Mouse (Mus musculus) CD4-positive, CD25-positive, alpha-beta regulatory T cell, adult 4 months (primary cell): ENCODE data around the gene Hist1h1c. TPM values are rescaled to one million over a fixed set of nuclear protein-coding genes. Genes with fewer than 3 reads are reported as not detected.
"Not testable (repeated sequence)": the region's sequence is repeated elsewhere in the genome, so short reads cannot be mapped to it uniquely, and the experiment has no call there.

Source experiments
- ATAC-seq: one replicate; pipeline ENCODE4 v1.8.0; 2017
- polyA plus RNA-seq, 2 experiments: library from polyadenylated mRNA; unstranded; fragments of 100-300 nt; shearing (Covaris generic); gene quantifications; one replicate each; pipeline ENCODE4 v1.2.1; 2017

Hist1h1c gene
- polyA plus RNA-seq, 2 experiments from 2014 or later = 8.9 to 10.5 TPM

DNA sequence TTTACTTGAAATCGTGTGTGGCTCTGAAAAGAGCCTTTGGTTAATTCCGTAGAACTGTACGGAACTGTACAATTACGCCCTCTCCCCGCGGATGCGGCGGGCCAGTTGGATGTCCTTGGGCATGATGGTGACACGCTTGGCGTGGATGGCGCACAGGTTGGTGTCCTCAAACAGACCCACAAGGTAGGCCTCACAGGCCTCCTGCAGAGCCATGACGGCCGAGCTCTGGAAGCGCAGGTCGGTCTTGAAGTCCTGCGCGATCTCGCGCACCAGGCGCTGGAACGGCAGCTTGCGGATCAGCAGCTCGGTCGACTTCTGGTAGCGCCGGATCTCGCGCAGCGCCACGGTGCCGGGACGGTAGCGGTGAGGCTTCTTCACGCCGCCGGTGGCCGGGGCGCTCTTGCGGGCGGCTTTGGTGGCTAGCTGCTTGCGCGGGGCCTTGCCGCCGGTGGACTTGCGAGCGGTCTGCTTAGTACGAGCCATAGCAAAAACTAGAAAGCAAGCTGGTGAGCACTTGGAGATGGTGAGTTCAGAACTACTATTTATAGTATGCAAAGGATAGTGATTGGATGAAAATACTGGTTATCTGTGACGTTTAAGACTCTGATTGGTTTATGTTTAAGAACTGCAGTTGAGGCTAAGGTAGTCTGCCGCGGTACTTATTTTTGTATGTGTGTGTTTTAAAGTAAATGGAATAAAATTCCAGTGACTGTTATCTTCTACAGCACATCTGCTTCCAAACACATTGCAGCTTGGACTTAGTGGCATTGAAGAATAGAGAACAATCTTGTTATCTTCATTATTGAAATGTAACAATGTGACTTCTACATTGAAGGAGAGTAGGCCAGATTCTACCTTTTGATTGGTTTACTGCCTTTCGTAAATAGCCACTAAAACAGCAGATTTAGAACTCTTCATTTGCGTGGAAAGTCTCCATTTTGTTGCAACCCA, 23.5 kb downstream of the Hist1h1c start, which contains the start of gene Hist1h3a:
Gene Hist1h3a, minus strand, starts transcription at position 516 of the 951 bp plus-strand sequence.
- ATAC-seq = peak; percentile 65

DNA sequence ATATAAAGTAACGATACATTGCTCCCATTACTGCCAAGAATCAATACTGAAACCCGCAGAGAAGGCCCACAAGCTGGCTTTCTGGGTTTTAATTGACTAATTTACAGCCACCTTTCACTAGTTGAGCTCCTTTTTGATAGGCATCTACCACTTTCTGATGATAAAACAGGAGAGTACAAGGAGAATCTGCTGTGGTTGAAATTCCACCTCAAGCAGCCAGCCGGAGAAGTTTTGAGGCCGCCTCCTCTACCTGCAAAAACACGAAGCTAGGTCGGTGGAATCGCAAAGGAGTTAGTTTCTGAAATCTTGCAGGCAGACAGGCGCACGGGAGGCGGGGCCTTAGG, 24.6 kb downstream of the Hist1h1c start:
- no peak for ATAC-seq

DNA sequence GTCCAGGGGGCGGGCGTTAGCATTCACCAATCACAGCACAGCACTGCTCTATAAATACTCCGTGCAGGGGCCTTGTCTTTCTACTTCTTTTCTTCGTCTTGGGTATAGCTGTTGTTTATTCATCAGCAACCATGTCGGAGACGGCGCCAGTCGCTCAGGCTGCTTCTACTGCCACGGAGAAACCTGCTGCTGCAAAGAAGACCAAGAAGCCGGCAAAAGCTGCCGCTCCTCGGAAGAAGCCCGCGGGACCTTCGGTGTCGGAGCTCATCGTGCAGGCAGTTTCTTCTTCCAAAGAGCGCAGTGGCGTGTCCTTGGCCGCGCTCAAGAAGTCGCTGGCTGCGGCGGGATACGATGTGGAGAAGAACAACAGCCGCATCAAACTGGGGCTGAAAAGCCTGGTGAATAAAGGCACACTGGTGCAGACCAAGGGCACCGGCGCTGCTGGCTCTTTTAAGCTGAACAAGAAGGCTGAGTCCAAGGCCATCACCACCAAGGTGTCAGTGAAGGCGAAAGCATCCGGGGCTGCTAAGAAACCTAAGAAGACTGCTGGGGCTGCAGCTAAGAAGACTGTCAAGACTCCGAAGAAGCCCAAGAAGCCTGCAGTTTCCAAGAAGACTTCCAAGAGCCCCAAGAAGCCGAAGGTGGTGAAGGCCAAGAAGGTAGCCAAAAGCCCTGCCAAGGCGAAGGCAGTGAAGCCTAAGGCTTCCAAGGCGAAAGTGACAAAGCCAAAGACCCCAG, 25.1 kb downstream of the Hist1h1c start, which contains the start of gene Hist1h1a:
Gene Hist1h1a, plus strand, starts transcription at position 81 of the 738 bp plus-strand sequence.
- peak; percentile 48 for ATAC-seq

GRCm38 (mm10) chr13:23764324-23765171, 25.9 kb downstream of the Hist1h1c start:
- no peak for ATAC-seq

DNA sequence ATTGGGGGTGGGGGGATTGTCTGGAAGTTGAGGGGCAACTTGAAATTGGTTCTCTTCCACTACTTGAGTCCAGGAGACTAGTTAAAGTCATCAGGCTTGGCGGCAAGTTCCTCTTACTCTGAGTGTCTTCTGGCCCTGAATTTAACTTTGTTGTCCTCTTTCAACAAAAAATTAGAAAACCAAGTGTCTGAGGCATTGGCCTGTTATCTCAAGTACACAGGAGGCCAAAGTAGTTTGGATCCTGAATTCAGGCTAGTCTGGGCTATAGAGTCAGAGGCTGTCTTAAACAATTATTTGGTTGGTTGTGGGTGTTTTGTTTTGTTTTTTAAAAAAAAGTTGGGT, 26.5 kb downstream of the Hist1h1c start:
- no peak for ATAC-seq

DNA sequence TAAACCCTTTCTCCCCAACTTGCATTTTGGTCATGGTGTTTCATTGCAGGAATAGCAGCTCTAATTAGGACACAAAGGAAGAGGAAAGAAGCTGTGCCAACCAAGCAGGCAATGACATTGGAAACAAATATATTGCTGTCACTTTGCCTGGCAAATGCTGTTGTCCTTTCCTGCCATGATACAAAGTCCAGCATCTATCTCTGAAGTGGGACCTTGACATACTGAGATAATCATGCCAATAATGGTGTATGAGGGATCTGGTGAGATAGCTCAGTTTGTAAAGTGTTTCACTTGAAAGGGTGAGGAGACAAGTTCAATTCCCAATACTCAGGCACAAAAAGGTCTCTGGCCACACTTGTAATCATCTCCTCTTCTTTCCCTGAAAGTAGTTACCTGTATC, 28.2 kb downstream of the Hist1h1c start:
- no peak for ATAC-seq

DNA sequence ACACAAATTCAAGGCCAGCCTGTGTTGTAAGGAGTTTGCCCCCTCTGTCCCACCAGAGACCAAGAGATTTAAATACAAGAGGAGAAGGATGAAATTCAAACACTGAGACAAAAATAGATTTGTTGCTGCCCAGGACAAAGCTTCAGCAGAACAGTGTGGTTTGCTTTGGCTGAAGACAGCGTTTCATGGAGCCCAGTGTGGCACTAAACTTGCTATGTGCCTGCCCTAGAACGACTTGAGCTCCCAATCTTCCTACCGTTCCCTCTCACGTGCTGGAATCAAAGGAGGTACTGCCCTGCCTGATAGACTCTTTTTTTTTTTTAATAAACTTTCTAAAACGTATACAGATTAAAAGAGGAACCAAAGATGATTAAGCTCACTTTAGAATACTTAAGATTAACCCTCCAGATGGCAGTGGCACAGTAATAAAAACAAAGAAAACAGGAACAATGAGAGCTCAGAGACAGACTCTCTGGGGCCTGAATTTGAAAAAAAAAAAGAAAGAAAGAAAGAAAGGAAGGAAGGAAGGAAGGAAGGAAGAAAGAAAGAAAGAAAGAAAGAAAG, 30.3 kb downstream of the Hist1h1c start:
- ATAC-seq = no peak

GRCm38 (mm10) chr13:23769613-23770012, 31.0 kb downstream of the Hist1h1c start, which contains the start of gene Trim38:
Gene Trim38, plus strand, starts transcription at chr13:23769913.
- ATAC-seq = not testable (repeated sequence)

GRCm38 (mm10) chr13:23772561-23773313, 34.1 kb downstream of the Hist1h1c start:
- ATAC-seq = no peak

- ATAC-seq = no peak
These were observed 39.7 kb downstream of the Hist1h1c start for GRCm38 (mm10) chr13:23778339-23778738.

DNA sequence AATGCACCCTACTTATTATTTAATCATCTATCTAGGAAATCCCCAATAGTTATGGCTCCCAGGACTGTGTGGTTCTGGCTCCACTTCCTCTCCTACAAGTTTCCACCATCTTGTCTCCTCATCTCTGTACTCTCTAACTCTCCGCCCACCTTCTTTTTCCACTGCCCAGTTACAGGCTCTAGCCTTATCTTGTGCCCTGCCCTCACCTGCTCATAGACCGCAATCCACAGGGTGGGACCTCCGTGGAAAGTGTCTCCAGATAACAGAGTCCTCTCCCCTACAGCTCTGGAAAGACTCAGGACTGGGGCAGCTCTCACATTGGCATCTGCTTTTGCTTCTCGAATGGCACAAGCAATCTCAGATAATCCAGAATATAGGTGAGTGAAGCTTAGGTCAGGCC, 40.4 kb downstream of the Hist1h1c start:
- ATAC-seq = no peak

Other genes with a start within 250 kb of the Hist1h1c start
- not detected for gene Btn2a2, start 250.0 kb upstream of the Hist1h1c start, polyA plus RNA-seq
- 10 to 100 TPM in 1 of 2 experiments, 1 to 10 TPM in 1; 9.5 to 10.8 TPM for gene Hist1h4h, start 207.8 kb upstream of the Hist1h1c start, polyA plus RNA-seq
- 1 to 10 TPM in 1 of 2 experiments, not detected in 1; 2.7 TPM for gene Hist1h2af, start 204.9 kb upstream of the Hist1h1c start, polyA plus RNA-seq
- not detected for gene Hist1h3g, start 203.4 kb upstream of the Hist1h1c start, polyA plus RNA-seq
- gene Hist1h2bh, start 195.4 kb upstream of the Hist1h1c start, polyA plus RNA-seq = under 1 TPM; 0.41 to 0.66 TPM
- gene Hist1h3f, start 194.8 kb upstream of the Hist1h1c start, polyA plus RNA-seq = not detected
- gene Hist1h4f, start 187.2 kb upstream of the Hist1h1c start, polyA plus RNA-seq = 1 to 10 TPM in 1 of 2 experiments, not detected in 1; 1.1 TPM
- under 1 TPM; 0.18 to 0.35 TPM for gene Hist1h1d, start 185.5 kb upstream of the Hist1h1c start, polyA plus RNA-seq
- gene Hist1h3e, start 176.4 kb upstream of the Hist1h1c start, polyA plus RNA-seq = 1 to 10 TPM; 2.2 to 4.1 TPM
- gene Hist1h2ae, start 167.6 kb upstream of the Hist1h1c start, polyA plus RNA-seq = 10 to 100 TPM; 12.3 to 17.6 TPM
- 1 to 10 TPM; 8.0 to 8.6 TPM for gene Hist1h2bg, start 167.4 kb upstream of the Hist1h1c start, polyA plus RNA-seq
- gene Hist1h2bf, start 164.6 kb upstream of the Hist1h1c start, polyA plus RNA-seq = not detected
- gene Hist1h2ad, start 164.4 kb upstream of the Hist1h1c start, polyA plus RNA-seq = under 1 TPM in 1 of 2 experiments, not detected in 1; 0.96 TPM
- gene Hist1h3d, start 163.0 kb upstream of the Hist1h1c start, polyA plus RNA-seq = not detected
- 10 to 100 TPM; 20.2 to 22.9 TPM for gene Hist1h4d, start 157.2 kb upstream of the Hist1h1c start, polyA plus RNA-seq
- gene Hist1h2be, start 117.7 kb upstream of the Hist1h1c start, polyA plus RNA-seq = 1 to 10 TPM; 3.3 to 4.0 TPM
- gene Hist1h1e, start 116.2 kb upstream of the Hist1h1c start, polyA plus RNA-seq = 10 to 100 TPM; 10.6 to 11.3 TPM
- gene Hist1h2ac, start 54.9 kb upstream of the Hist1h1c start, polyA plus RNA-seq = under 1 TPM; 0.51 to 0.74 TPM
- gene Hist1h2bc, start 54.6 kb upstream of the Hist1h1c start, polyA plus RNA-seq = 1 to 10 TPM; 4.0 to 4.2 TPM
- gene Hist1h1t, start 43.0 kb upstream of the Hist1h1c start, polyA plus RNA-seq = not detected
- 1 to 10 TPM; 8.7 to 9.4 TPM for gene Hist1h4c, start 40.4 kb upstream of the Hist1h1c start, polyA plus RNA-seq
- under 1 TPM; 0.57 to 0.69 TPM for gene Hfe, start 28.0 kb upstream of the Hist1h1c start, polyA plus RNA-seq
- gene Hist1h3c, start 6.8 kb downstream of the Hist1h1c start, polyA plus RNA-seq = 1 to 10 TPM in 1 of 2 experiments, not detected in 1; 1.3 TPM
- 1 to 10 TPM in 1 of 2 experiments, not detected in 1; 2.9 TPM for gene Hist1h2bb, start 7.9 kb downstream of the Hist1h1c start, polyA plus RNA-seq
- gene Hist1h2ab, start 12.3 kb downstream of the Hist1h1c start, polyA plus RNA-seq = 1 to 10 TPM; 2.8 to 8.2 TPM
- gene Hist1h3b, start 13.5 kb downstream of the Hist1h1c start, polyA plus RNA-seq = not detected
- gene Hist1h4b, start 18.2 kb downstream of the Hist1h1c start, polyA plus RNA-seq = 1 to 10 TPM in 1 of 2 experiments, not detected in 1; 5.4 TPM
- not detected for gene Hist1h4a, start 22.4 kb downstream of the Hist1h1c start, polyA plus RNA-seq
- 1 to 10 TPM in 1 of 2 experiments, not detected in 1; 1.8 TPM for gene Hist1h3a, start 23.6 kb downstream of the Hist1h1c start, polyA plus RNA-seq
- 1 to 10 TPM; 2.6 to 3.4 TPM for gene Hist1h1a, start 24.9 kb downstream of the Hist1h1c start, polyA plus RNA-seq
- not detected for gene Trim38, start 31.1 kb downstream of the Hist1h1c start, polyA plus RNA-seq
- gene Slc17a2, start 68.2 kb downstream of the Hist1h1c start, polyA plus RNA-seq = not detected
- gene Slc17a3, start 100.6 kb downstream of the Hist1h1c start, polyA plus RNA-seq = not detected
- under 1 TPM in 1 of 2 experiments, not detected in 1; 0.16 TPM for gene Slc17a1, start 128.9 kb downstream of the Hist1h1c start, polyA plus RNA-seq
- gene Slc17a4, start 176.2 kb downstream of the Hist1h1c start, polyA plus RNA-seq = not detected
- gene Hist1h2ba, start 195.3 kb downstream of the Hist1h1c start, polyA plus RNA-seq = not detected
- gene Hist1h2aa, start 195.7 kb downstream of the Hist1h1c start, polyA plus RNA-seq = not detected